Mouse (Mus musculus): ENCODE results near the gene Gemin7. TPM values are rescaled to one million over a fixed set of nuclear protein-coding genes. Genes with fewer than 3 reads are reported as not detected.

The Gemin7 gene
- total and polyA plus RNA-seq, 3 experiments, result 48.5 to 75.2 (median 48.6) TPM

DNA sequence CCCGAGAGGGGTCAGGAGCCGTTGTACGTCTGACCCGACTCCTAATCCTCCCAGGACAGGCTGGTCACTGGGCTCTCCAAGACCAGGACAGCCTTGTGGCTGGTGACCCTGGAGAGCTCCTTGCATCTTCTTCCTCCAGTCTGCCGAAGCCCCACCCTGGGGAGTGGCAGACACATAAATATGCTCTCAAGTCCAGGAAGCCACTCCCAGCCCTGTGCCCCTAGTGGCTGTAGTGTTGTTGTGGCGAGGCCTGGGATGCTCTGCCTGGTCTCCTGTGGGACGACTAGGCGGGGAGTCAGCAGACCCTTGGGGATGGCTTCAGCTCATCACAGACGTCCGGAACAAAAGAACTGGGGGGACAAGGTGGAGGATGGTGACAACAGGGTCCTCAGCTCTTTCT is 46.3 kb downstream of the Gemin7 start:
- no peak for TF ChIP-seq POLR2A (IDR thresholded peaks at IDR 0.05; ENCODE audit: insufficient read depth, low read depth, low read length)
- TF ChIP-seq CTCF (IDR thresholded peaks at IDR 0.05), result peak; percentile 13; the same call in 1 of the 2 replicates
- Histone ChIP-seq H3K27ac (no peak overlapping the region), H3K4me3 (no peak overlapping the region), H3K79me2 (replicated peaks; ENCODE audit: control insufficient read depth, insufficient read depth, low read length) (no peaks in the 10 kb centered on the region), H3K9ac (ENCODE audit: low read depth, low read length) (no peak overlapping the region), H3K27me3 (ENCODE audit: control insufficient read depth, insufficient read depth, low read length) (no peaks in the 10 kb centered on the region), H3K4me1 (ENCODE audit: control insufficient read depth, insufficient read depth, low read length) (no peaks in the 10 kb centered on the region), H3K36me3 (ENCODE audit: control insufficient read depth, insufficient read depth, low read length) (no peaks in the 10 kb centered on the region)
- 67% methylated on average over 10 of the region's 10 CpGs for WGBS
- no peak for DNase-seq
- intact Hi-C loops (cut with DNase I), result no loop called here

DNA sequence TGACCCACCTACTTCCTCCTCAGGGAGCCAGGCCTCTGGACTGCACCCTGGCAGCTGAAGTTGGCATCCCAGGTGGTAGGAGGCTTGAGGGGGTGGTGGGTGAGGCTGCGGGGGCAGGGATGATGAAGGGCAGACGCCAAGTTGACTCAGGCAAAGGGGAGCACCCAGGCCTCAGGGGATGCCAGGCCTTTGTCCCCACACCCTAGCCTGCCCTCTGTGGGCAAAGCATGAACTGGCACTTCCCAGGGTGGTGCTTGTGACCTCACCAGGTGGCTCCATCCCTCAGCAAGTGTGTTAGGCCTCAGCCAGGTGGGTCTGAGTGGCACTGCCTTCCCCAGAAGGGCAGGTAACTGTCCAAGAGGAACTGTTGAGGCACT is 52.3 kb downstream of the Gemin7 start:
- Histone ChIP-seq H3K79me2 (replicated peaks; ENCODE audit: control insufficient read depth, insufficient read depth, low read length) (no peaks in the 10 kb centered on the region), H3K27ac (no peak overlapping the region), H3K9ac (ENCODE audit: low read depth, low read length) (no peak overlapping the region), H3K27me3 (ENCODE audit: control insufficient read depth, insufficient read depth, low read length) (peaks cover 15% of the 10 kb centered on the region), H3K36me3 (ENCODE audit: control insufficient read depth, insufficient read depth, low read length) (no peaks in the 10 kb centered on the region), H3K4me1 (ENCODE audit: control insufficient read depth, insufficient read depth, low read length) (no peaks in the 10 kb centered on the region), H3K4me3 (no peak overlapping the region)
- intact Hi-C loops (cut with DNase I), result no loop called here
- no peak for TF ChIP-seq POLR2A (IDR thresholded peaks at IDR 0.05; ENCODE audit: insufficient read depth, low read depth, low read length)
- no peak for TF ChIP-seq EP300 (IDR thresholded peaks at IDR 0.05; ENCODE audit: insufficient read depth, low read depth, low read length)
- TF ChIP-seq CTCF (IDR thresholded peaks at IDR 0.05), result no peak
- 74% methylated on average over 2 of the region's 2 CpGs for WGBS
- no peak for DNase-seq

DNA sequence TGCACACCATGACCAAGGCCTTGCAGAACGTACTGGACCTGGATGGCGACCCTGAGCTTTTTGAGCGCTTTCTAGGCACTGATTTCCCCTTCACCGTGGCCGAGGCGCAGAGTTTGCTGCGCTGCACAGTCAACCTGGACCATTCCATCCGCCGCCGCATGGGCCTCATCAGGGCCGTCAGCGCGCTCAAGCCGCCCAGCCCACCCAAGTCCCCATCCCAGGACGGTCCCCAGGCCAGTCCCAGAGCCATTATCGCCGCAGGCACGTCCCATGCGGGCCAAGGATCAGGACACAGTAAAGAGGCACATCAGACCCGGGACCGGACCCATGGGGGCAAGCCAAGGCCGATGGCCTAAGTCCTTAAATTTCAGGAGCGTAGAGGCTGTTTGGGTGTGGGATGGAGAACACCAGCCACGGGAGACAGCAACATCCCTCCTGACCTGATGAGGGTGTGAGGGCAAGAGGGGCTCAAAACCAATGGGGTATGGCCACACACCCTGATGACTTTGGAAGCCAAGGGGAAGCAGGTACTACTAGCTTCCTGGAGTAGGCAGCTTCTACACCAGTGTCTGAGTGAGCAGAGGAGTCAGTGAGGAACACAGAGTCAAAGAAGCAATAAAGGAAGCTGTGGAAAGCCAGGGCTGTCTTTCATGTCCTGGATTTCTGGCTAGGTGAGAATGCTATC is 52.8 kb downstream of the Gemin7 start:
- 15% methylated on average over 24 of the region's 24 CpGs for WGBS
- no peak overlapping the region for H3K27ac ChIP-seq
- intact Hi-C loops (cut with DNase I), result no loop called here

DNA sequence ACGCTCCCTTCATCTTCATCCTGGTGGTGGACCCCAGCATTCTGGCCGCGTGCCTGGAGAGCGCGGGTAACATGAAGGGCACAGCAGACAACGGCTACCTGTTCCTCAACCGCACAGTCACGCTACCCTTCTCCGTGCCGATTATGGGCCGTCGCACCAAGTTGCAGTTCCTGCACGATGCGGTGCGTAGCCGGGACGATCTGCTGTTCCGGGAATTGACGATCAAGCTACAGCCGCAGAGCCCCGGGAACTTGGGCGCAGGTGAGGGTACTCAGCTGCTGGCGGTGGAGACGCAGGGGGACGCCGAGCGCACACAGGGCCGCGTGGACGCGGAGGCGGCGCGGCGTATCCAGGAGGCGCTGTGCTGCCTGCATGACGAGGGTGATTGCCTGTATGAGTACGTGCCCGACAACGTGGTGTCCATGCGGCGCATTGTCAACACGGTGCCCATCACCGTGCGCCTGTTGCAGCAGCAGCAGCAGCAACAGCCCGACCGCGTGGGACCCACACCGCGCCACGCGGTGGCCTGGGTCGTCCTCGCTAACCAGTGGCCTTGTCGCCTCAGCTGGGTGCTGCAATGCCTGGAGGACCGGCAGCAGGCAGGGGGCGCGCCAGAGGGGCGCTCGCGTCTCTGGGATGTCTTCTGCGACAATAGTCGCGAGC is 53.5 kb downstream of the Gemin7 start:
- H3K27ac ChIP-seq, result no peak overlapping the region
- peaks cover 17% of the 10 kb centered on the region for H3K27me3 ChIP-seq (ENCODE audit: control insufficient read depth, insufficient read depth, low read length)
- peak overlapping the region; percentile 28; the same call in 1 of the 2 replicates for H3K9ac ChIP-seq (ENCODE audit: low read depth, low read length)
- peak; percentile 71 for TF ChIP-seq CTCF (IDR thresholded peaks at IDR 0.05)
- TF ChIP-seq POLR2A (IDR thresholded peaks at IDR 0.05; ENCODE audit: insufficient read depth, low read depth, low read length), result no peak
- TF ChIP-seq EP300 (IDR thresholded peaks at IDR 0.05; ENCODE audit: insufficient read depth, low read depth, low read length), result no peak
- no peaks in the 10 kb centered on the region for H3K79me2 ChIP-seq (replicated peaks; ENCODE audit: control insufficient read depth, insufficient read depth, low read length)
- intact Hi-C loops (cut with DNase I), result no loop called here
- peak overlapping the region; percentile 39 for H3K4me3 ChIP-seq
- WGBS, result 1% methylated on average over 64 of the region's 64 CpGs
- no peaks in the 10 kb centered on the region for H3K36me3 ChIP-seq (ENCODE audit: control insufficient read depth, insufficient read depth, low read length)
- H3K4me1 ChIP-seq (ENCODE audit: control insufficient read depth, insufficient read depth, low read length), result no peaks in the 10 kb centered on the region
- peak; percentile 38 to 65 for DNase-seq

More for the DNA sequence above, 52.8 kb downstream of the Gemin7 start:
- Histone ChIP-seq H3K36me3 (ENCODE audit: control insufficient read depth, insufficient read depth, low read length) (no peaks in the 10 kb centered on the region), H3K4me3 (peak overlapping the region; percentile 39; the same call in 1 of the 2 replicates), H3K9ac (ENCODE audit: low read depth, low read length) (no peak overlapping the region), H3K4me1 (ENCODE audit: control insufficient read depth, insufficient read depth, low read length) (no peaks in the 10 kb centered on the region), H3K27me3 (ENCODE audit: control insufficient read depth, insufficient read depth, low read length) (peaks cover 17% of the 10 kb centered on the region), H3K79me2 (replicated peaks; ENCODE audit: control insufficient read depth, insufficient read depth, low read length) (no peaks in the 10 kb centered on the region)
- DNase-seq, result no peak
- no peak for TF ChIP-seq POLR2A (IDR thresholded peaks at IDR 0.05; ENCODE audit: insufficient read depth, low read depth, low read length)

DNA sequence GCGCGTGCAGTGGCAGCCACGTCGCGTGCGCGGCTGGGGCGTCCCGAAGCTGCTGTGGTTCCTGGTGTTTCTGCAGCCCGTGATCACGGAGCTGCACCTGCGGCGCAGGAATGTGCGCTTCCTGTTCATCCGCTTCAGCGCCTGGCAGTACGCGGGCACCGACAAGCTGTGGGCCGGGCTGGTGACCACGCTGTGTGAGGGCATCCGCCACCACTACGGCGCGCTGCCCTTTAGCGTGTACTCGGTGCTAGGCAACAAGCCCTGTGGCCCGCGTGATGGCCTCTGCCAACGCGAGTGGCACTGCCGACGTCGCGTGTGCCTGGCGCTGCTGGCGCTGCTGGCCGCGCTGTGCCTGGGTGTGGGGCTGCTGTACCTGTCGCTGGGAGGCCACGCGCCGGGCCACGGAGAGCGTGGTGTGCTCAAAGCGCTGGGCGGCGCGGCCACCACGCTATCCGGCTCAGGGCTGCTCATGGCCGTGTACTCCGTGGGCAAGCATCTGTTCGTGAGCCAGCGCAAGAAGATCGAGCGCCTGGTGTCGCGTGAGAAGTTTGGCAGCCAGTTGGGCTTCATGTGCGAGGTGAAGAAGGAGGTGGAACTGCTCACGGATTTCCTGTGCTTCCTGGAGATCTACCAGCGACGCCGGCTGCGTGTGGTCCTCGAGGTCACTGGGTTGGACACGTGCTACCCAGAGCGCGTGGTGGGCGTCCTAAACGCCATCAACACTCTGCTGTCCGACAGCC is 54.2 kb downstream of the Gemin7 start:
- Histone ChIP-seq H3K9ac (ENCODE audit: low read depth, low read length) (no peak overlapping the region), H3K27ac (no peak overlapping the region), H3K4me1 (ENCODE audit: control insufficient read depth, insufficient read depth, low read length) (no peaks in the 10 kb centered on the region), H3K27me3 (ENCODE audit: control insufficient read depth, insufficient read depth, low read length) (peaks cover 17% of the 10 kb centered on the region), H3K79me2 (replicated peaks; ENCODE audit: control insufficient read depth, insufficient read depth, low read length) (no peaks in the 10 kb centered on the region), H3K36me3 (ENCODE audit: control insufficient read depth, insufficient read depth, low read length) (no peaks in the 10 kb centered on the region), H3K4me3 (peak overlapping the region; percentile 39)
- TF ChIP-seq EP300 (IDR thresholded peaks at IDR 0.05; ENCODE audit: insufficient read depth, low read depth, low read length) (no peak), CTCF (IDR thresholded peaks at IDR 0.05) (no peak), POLR2A (IDR thresholded peaks at IDR 0.05; ENCODE audit: insufficient read depth, low read depth, low read length) (no peak)
- intact Hi-C loops (cut with DNase I), result no loop called here
- no peak for DNase-seq
- 9% methylated on average over 72 of the region's 72 CpGs for WGBS

DNA sequence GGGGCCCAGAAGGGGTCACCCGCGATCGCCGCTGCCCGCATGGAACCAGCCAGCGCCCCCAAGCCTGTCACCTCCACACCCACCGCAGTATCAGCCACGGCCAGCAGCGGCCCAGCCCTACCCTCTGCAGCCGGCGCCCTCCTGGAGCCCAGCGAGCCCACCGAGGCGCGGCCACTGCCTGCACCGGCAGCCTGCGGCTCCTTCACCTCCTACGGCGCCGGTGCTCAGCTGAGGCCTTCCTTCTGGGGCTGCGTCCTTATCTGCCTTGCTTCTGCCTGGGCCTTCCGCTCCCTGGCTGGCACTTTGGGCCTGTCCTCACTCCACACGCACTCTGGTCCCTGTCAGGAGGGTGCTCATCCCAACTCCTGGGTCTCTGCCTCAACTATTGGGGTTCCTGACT is 57.4 kb downstream of the Gemin7 start:
- intact Hi-C loops (cut with DNase I), result no loop called here
- DNase-seq, result no peak
- H3K27me3 ChIP-seq (ENCODE audit: control insufficient read depth, insufficient read depth, low read length), result peaks cover 17% of the 10 kb centered on the region
- H3K4me1 ChIP-seq (ENCODE audit: control insufficient read depth, insufficient read depth, low read length), result no peaks in the 10 kb centered on the region
- no peaks in the 10 kb centered on the region for H3K36me3 ChIP-seq (ENCODE audit: control insufficient read depth, insufficient read depth, low read length)
- TF ChIP-seq EP300 (IDR thresholded peaks at IDR 0.05; ENCODE audit: insufficient read depth, low read depth, low read length) (no peak), POLR2A (IDR thresholded peaks at IDR 0.05; ENCODE audit: insufficient read depth, low read depth, low read length) (no peak), CTCF (IDR thresholded peaks at IDR 0.05) (no peak)
- WGBS, result 16% methylated on average over 22 of the region's 23 CpGs
- H3K79me2 ChIP-seq (replicated peaks; ENCODE audit: control insufficient read depth, insufficient read depth, low read length), result no peaks in the 10 kb centered on the region
- H3K27ac ChIP-seq, result no peak overlapping the region
- H3K4me3 ChIP-seq, result no peak overlapping the region
- no peak overlapping the region for H3K9ac ChIP-seq (ENCODE audit: low read depth, low read length)
